Mouse (Mus musculus) heart, postnatal 0 days (tissue): ENCODE measurements at regions not wholly inside any gene's neighbourhood (a gene's known extent, or its start where the extent isn't known, plus 50 kb on each side); places are given as distances from the start of the nearest gene placed in this dataset.

Experiments used
- CTCF ChIP-seq: IDR thresholded peaks from 2 replicates; pipeline ENCODE4 v1.5.1; 2016; ENCODE audit warnings: antibody characterized with exemption, control low read depth, low read depth
- EP300 ChIP-seq: IDR thresholded peaks from 2 replicates; pipeline ENCODE4 v1.6.1; 2016; ENCODE audit warnings: antibody characterized with exemption, low read depth

GRCm38 (mm10) chr15:63166411-63166810 lies 678.6 kb downstream of the Gsdmc2 start:
- TF ChIP-seq CTCF: no peak
- TF ChIP-seq EP300: no peak
